Mouse (Mus musculus) regulatory T cell (primary cell): ENCODE measurements at regions not wholly inside any gene's neighbourhood (a gene's known extent, or its start where the extent isn't known, plus 50 kb on each side); places are given as distances from the start of the nearest gene placed in this dataset.

ENCODE experiments used
- in situ Hi-C: fragments of 300-600 bp; cut with MboI, MseI; formaldehyde crosslinking; loops from one replicate; pipeline ENCODE4 v1.15.1; 2025; ENCODE audit warnings: high pct_unique_total_duplicates

DNA sequence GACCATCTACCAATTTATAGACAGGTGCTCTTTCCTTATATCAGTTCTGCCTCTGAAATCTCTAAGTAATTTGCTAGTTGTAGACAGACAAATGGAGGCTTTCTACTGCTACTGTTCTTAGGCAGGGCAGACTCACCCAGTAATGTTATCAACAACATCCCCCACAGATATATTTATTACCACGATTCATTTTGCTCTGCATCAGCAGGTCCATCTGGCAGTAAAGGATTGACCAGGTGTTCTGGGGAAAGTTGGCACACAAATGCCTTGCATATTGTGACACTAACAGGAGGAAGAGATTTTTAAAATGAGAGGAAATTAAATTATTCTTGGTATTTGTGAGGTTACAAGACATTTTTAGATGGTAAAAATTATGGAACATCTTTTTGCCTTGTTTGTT lies 627.3 kb upstream of the Tmprss15 start:
- in situ Hi-C loops: no loop called here

DNA sequence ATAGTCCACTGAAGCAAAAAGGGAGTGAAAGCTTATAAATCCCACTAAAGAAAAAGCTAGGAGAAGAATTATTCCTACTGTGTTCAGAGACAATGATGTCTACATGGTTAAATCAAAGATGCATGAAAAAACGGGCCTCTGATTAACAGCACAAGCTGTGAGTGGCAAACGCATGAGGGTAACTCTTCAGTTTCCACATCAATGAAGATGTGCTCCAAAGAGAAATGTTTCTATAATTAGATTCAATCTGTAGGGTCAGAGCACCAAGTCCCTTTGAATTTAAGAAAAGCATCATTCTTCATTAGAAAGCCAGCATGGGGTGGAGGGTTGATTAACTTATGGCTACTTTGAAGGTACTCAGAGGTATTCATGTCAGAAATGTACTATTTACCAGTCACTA lies 601.5 kb upstream of the Tmprss15 start:
- in situ Hi-C loops: no loop called here

DNA sequence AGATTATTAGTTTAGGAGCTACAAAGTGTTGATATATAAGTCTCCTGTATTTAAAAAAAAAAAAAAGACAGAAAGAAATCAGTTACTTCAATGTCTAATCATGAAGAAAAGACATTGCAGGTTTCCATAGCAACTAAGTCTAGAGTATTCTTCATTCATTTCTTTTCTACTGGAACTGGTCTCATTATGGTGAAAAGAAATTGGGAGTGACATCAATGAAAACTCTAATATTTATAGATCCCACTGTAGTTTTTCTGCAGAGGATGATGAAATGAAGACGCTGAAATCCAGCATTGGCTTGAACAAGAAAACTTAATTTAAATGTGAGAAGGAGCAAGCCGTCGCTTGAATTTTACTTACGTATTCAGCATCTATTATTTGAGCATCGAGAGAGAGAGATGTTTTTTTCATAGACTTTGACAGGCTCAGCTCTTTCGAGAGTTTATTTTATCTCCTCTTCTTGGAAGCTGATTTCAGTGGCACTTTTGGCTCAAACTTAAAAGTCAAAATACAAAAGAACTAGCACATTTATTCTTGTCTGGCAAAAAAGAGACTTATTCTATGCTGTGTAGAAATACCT lies 560.4 kb upstream of the Tmprss15 start:
- in situ Hi-C loops: no loop called here

DNA sequence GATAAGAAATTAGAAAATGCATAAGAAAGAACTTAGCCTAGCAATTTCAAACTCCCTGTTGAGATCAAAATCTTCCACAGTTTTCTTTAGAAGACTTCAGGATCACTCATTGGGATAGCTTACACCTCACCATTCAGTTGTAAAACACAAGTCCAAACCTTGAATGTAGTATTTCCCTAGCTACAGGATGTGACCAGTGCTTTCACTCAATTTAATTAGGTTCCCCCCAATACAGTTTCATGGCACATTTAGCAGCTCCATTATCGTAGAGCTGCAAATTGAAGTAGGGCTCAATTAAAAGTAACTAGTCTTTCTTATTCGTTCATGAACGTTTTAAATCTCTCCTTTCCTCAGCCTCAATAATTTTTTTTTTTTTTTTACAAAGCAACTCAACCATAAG lies 550.0 kb upstream of the Tmprss15 start:
- in situ Hi-C loops: no loop called here

DNA sequence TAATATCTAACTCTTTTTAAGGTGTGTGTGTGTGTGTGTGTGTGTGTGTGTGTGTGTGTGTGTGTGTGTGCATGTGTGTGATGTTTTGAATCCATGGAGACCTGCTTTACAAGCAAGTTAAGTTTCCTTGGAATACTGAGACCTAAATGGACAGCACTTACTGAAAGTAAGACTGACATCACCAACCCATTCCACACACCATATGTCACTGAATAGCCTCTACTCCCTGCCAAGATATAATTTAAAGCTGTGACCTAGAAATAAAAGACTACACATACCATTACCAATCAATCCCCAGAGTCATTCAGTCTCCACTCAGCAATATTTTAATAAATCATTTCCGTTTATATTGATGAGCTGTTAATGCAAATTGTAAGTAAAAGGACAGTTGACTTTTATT lies 536.2 kb upstream of the Tmprss15 start:
- in situ Hi-C loops: no loop called here

DNA sequence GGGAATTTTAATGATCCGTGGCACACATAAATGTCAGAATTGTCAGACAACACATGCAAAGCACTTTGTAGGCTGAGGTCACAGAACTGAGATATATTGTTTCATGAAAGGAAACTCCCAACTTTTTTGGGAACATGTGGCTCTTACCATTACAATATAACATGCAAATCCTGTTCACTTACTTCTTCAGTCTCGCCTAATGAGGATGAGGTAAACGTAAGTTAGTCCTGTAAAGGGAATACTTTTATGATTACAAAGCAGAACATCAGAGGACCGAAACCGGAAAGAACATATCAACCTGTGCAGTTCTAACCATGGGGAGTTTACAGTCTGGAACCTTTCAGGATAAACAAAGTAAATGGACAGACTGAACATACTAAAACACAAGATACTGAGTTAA lies 520.1 kb upstream of the Tmprss15 start:
- in situ Hi-C loops: no loop called here

DNA sequence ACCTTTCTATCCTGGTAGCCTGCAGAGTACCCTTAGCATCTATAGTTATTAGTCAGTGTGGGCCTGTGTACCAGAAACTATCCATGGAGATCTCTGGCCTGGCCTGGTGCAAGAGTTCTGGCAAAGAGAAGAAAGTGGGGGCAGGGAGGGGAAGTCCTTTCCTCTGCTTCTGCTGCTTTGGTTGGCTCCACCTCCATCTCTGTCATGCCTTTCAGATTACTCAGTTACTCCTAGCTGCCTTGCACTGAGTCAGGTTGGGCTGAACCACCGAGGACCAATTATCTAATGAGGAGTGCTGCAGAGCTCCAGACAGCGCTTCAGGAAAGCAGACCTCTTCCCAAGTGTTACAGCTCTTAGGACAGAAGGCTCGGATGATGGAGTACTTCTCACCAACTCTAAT lies 500.0 kb upstream of the Tmprss15 start:
- in situ Hi-C loops: no loop called here

DNA sequence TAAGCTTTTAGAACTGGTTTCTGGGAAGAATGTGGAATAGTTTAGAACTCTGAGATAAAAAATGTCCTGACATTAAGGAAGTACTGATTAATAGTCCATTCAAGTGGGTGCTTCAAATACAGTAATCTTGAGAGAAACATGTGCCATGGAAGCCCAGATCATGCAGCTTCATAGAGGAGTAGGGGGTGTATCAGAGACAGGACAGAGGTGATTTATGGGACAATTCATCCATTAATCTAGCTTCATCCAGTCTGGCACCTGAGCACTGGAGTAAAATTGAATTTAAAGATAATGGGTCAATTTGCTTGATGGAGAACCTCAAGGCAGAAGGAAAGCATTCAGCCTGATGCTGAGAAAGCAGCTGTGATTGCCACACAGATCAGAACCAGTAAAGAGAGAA lies 494.8 kb upstream of the Tmprss15 start:
- in situ Hi-C loops: no loop called here

DNA sequence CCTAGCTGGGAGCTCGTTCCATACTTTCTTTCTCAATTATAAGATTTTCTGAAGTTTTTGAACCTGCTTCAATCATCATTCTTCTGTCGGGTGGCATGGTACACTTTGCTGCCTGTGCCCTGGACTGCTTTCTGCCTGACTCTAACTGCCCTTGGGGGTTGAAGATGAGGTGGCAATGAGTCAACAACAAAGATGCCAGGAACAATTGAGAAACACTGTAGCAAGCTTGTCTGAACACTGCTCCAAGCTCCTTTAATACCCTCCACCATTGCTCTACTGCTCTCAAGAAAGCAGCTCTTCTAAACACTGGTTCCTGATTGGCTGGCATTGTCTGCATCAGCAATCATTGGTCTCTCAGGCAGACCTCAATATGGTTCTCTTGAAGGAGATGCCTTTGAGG lies 480.0 kb upstream of the Tmprss15 start:
- in situ Hi-C loops: loop anchor here (25.0 kb wide), 1 partner anchor 416 kb away; no protein-coding TSS in a partner anchor

DNA sequence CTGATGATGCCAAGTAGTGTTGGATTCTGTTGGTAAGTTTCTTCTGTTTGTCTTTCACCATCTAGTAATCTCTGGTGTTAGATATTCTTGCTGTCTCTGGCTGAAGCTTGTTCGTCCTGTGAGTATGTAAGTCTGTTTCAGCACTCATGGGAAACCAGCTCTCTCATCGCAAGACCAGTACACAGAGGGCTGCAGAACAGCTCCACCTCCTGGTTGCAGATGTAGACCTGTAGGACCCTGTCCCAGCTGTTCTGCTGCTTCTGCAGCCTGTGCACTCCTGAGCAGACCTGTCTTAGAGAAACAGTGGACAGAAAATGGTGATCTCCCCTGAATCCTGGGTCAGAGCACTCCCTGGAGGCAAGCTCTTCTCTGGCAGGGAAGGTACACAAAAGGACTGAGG lies 443.5 kb upstream of the Tmprss15 start:
- in situ Hi-C loops: no loop called here

DNA sequence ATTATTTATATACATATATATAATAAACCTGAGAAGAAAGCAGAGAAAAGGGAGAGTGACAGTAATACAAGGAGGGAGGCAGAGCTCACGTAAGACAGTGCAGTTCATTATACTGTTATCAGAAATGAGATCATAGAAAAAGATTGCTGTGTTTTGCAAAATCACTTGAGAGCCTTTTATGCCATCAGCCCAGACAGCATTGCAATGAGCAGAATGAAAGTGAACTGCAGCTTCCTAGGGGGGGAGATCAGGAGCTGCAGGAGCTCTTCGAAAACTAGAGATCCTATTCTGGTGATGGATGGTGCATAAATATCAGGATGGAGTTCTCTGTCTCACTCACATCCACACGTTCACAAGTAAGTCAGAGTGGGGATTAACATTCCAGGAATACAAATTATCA lies 401.6 kb upstream of the Tmprss15 start:
- in situ Hi-C loops: no loop called here

DNA sequence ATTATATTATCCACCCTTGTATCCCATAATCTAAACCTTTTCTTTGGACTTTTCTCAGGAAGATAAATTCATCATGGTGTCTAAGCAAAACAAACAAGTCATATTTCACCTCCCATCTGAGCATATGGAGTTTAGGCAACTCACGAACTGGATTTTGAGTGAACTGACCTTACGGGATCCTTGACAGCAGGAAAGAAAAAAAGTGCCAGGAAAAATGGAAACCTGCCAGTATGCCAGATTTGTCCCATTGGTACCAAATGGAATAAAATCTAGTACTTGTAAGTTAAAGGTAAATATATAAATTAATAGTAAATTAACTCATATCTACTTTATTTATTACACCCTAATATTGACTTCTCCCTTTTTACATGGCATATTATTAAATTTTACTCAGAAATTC lies 360.0 kb upstream of the Tmprss15 start:
- in situ Hi-C loops: no loop called here

DNA sequence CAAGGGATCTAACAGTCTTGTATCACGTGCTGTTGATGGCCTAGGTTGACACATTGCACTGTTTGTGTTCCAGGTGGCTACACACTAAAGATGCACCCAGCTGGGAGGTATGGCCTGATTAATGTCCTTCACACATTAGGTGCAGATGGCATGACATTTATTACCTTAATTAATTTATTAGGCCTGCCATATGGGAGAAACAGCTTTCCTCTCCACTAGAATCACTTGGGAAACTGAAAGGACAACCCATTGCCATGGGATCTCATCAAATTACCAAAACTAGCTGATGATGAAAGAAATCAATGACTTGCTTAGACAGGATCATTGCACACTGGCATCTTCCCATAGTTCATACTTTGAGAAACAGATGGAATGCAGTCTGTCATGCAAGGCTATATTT lies 358.8 kb upstream of the Tmprss15 start:
- in situ Hi-C loops: no loop called here

DNA sequence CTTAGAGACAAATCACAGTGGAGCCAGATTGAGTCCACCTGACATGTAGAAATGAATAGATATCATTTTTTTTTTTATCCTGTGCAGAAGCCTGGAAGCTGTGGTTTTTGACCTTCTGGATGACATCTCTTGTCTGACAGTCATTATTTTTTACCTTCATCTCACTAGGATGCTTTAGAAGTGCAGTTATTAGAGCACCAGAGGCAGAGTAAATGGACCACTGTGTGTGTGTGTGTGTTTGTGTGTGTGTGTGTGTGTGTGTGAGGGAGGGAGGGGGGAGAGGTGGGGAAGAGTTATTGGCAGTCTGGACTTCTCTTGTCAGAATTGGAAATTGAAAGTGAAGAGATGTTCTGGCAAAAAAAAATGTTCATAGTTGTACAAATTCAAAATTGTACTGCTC lies 316.5 kb upstream of the Tmprss15 start:
- in situ Hi-C loops: no loop called here

DNA sequence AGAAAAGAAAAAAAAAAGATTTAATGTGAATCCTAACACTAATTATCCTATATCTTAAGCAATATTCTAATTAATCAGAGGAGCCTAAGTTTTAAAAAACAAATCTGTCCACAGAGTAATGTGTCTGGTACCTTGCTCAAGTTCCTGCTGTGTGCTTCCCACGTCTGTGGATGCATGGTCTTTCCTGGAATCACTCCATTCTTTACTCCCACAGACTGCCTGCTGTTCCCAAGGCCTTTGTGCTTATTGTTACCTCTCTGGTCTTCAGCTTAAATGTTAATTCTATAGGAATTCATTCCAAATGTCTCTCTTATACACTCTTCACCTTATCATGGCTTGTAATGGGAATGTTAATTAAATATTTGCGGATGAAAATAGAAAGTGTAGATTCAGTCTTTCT lies 315.3 kb upstream of the Tmprss15 start:
- in situ Hi-C loops: no loop called here

DNA sequence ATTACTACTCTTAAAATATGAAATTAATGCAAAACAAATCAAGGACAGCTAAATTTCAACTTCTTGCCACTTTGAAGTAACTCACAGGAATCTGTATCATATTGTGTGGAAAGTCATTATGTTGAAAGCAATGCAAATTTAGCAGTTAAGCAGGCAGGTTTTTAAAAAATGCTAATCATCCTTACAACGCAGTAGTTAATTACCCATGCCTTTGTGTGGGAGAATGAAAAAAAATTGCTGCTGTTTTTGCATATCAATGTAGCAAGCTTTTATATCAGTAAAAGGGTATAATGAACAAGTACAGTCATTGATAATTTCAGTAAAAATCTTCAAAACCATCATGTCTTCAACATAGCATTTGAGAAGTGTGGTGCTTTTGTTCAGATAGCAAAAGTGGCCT lies 313.2 kb upstream of the Tmprss15 start:
- in situ Hi-C loops: no loop called here

DNA sequence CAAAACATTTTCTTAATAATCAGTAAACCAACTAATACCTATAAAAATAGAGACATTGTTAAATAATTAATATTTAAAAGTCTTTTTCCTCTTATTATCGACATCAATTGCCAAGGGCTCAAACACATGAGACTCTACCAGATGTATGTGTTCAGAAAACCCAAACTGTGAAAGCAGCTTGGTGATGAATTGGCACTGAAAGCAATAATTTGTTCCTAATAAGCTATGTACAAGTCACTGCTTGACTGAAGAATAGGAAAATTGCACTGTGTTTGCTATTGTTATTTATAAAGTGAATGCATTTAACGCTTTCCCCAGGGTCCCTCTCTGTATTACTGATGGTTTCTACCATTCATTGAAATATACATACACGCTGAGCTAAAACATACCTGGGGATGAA lies 309.2 kb upstream of the Tmprss15 start:
- in situ Hi-C loops: no loop called here

DNA sequence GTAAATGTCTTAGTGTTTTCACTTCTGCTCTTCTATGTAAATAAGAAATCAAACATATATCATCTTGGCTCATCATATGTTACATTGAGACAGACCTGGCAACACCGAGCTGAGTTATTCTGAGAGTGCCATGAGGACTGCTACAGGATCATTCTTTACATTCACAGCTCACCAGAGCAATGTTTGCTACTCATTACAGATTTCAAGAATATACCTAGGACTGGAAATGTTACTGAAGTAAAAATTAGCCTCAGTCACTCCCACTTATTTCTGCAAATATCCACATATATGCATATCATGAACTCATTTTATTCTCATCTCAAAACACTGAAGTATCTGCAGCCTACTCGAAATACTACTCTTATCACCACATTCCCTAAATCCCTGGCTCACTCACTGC lies 307.6 kb upstream of the Tmprss15 start:
- in situ Hi-C loops: no loop called here

DNA sequence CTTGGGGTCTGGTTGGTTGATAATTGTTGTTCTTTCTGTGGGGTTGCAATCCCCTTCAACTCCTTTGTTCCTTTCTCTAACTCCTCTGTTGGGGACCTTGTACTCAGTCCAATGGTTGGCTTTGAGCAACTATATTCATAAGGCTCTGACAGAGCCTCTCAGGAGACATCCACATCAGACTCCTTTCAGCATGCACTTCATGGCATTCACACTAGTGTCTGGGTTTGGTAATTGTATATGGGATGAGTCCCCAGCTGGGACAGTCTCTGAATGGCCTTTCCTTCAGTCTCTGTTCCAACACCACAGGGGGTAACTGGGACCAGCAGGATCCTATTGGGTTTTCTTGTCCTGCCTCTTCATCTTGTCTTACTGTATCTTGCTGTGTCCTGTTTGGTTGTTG lies 303.5 kb upstream of the Tmprss15 start:
- in situ Hi-C loops: no loop called here

DNA sequence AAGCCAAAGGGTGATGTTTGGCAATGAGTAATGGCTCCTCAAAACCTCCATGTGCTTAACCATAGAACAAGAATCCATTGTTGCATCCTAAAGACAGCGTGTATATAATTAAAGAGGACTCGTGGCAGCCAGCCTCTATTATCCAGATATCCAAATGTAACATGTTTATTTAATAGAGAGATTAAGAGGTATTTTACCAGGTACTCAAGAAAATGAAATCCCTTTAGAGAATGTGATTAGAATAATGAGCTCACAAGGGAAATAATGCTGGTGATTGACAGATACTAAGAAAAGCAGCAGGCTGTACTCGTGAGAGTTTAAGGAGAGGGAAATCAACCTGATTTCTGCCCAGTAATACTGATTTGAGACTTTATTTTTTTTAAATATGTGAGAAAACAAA lies 295.5 kb upstream of the Tmprss15 start:
- in situ Hi-C loops: no loop called here

DNA sequence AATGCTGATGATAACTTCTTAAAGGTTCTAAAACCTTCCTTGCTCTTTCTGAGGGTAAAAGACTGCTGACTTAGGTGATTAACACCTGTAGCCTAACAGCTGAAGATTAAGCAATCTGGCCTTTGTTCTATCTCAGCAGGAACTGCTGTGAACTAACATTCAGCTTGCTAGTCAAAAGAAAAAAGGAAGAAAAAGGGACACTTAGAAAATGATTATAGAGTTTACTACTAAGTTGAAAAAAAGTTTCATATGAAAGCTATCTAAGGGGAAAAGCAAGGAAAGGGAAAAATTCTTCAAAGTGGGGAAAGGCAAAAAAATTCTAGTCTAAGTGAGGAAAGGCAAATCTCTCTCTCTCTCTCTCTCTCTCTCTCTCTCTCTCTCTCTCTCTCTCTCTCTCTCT lies 259.2 kb upstream of the Tmprss15 start:
- in situ Hi-C loops: no loop called here

DNA sequence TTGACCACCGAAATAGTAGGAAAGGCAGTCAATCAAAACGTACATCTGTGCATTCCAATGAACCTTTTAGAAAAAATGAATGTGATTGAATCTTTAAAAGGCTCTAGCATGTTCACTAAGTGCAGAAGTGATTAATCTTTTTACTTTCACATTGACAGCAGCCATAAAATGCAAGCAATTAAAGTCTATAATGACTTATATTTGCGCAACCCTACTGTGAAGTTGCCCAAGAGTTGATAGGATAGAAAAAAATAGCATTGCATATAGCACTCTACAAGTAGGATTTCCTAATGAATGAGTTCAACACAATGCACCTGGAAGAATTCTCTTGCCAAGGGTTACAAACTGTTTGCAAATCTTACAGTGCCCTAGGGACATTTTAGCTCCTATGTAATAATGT lies 251.6 kb upstream of the Tmprss15 start:
- in situ Hi-C loops: no loop called here

DNA sequence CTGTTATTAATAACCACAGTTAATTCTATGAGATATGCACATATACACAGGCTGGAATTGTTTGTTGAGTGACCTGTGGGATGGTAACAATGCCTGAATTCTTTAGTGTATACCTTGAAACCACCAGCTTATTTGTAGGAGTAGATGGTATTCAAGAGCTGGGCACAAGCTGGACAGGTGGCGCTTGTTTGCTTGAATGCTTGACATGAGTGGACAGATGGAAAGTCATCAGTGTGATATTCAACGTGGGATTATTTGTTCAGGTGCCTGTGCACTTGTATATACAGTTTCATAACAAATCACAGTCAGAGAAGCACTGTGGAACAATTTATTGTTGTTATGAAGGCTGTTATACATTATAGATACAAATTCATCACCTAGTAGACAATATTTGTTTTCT lies 245.5 kb upstream of the Tmprss15 start:
- in situ Hi-C loops: no loop called here

DNA sequence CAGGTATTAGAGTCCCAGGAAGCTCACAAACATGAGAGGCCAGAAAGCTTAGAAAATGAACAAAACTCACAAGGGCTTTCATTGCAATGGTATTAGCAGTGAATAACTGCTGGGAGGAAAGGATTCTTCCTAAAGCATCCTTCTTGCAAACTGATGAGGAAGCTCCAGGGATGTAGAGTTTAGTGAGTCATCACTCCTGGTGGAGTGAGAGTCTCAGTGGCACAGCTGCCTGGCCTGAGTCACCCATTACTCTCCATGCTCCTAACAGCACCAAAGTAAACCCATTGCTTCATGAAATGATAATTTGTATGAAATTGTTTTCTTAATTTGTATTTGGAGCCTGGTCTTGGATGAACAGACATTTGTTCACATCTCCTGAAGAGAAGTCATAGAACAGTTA lies 245.1 kb upstream of the Tmprss15 start:
- in situ Hi-C loops: no loop called here

DNA sequence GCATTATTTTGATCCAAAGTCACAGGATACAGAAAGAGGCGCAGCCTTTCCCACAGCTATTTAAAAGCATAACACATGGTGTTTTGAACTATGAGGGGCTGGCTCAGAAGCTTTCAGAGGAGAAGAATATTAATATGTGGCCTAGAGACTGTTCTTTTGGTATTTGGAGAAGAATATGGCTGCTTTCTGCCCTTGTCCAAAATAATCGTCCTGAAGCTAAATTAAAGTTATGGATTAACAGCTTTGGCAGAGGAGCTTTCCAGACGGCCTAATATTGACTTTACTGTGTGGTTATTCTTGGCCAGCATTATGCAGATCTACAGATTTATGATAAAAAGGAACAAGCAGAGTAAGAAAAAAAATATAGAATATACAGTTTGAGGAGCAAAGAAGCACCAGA lies 222.4 kb upstream of the Tmprss15 start:
- in situ Hi-C loops: no loop called here
